ENCODE assay signal across 9 mouse cellular contexts in the genomic region with DNA sequence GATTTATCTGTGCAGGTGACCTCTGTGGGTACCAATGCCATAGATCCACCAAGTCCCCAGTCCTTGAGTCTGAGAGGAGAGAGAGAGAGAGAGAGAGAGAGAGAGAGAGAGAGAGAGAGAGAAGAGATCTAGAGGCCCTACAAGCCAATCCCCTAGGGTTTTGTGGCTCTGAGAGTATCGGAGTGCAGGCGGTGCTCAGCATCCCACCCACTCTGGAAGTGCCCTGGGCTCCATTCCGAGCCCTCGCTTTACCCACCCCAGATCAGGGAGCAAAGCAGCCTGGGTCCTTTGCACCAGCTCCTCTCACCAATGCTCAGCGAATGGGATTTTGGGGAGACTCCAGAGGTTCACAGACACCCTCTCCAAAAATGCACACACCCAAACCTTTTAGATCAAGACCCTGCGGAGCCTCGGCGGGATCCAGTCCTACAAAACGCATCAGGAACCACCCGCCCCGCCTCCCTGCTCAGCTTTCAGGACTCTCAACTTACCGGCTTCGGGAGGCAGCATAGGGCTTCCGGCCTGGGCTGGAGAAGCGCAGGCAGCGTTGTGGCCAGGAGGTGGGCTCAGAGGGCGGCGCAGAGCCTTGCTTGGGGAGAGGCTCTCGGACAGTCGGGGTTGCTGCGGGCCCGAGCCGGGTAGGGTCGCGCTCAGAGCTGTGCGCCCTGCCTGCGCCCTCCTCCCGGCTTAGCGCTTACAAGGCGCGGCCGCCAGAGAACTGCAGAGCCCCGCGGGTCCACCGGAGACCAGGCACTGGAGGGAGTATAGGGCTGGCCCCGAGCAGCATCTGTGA. TPM values are rescaled to one million over a fixed set of nuclear protein-coding genes. Genes with fewer than 3 reads are reported as not detected.
DNase-seq lines count a peak whose midpoint lies in the region; ATAC-seq and TF ChIP-seq lines count a peak whose summit lies in the region.
"Had no signal": no experiment of that assay in that cellular context is flagged by ENCODE, and none has a peak within 500 bp of the region (broad histone marks: within the 10 kb centered on the region; RNA-seq: fewer than 3 reads in every experiment).

No protein-coding gene starts in this region.

- no peak for TF ChIP-seq CTCF in intestine, postnatal 0 days (IDR thresholded peaks at IDR 0.05; ENCODE audit: low read depth)
- TF ChIP-seq CTCF in layer of hippocampus, adult 2 months (conservative IDR thresholded peaks at IDR 0.05), result no peak

- H3K36me3 ChIP-seq in liver, embryonic 11.5 days (ENCODE audit: control insufficient read depth, insufficient read depth, low read length), result no peaks in the 10 kb centered on the region
- no peaks in the 10 kb centered on the region for H3K36me3 ChIP-seq in embryonic facial prominence, embryonic 14.5 days (ENCODE audit: control insufficient read depth, insufficient read depth, low read length)
- no peaks in the 10 kb centered on the region for H3K36me3 ChIP-seq in intestine, postnatal 0 days (ENCODE audit: control insufficient read depth, insufficient read depth)
- no peaks in the 10 kb centered on the region for H3K36me3 ChIP-seq in stomach, embryonic 14.5 days (ENCODE audit: control insufficient read depth, insufficient read depth, low read length)

- no peak overlapping the region for H3K27ac ChIP-seq in liver, embryonic 11.5 days (ENCODE audit: low read depth, low read length)
- peak overlapping the region; percentile 63 for H3K27ac ChIP-seq in embryonic facial prominence, embryonic 14.5 days (replicated peaks; ENCODE audit: low read depth, low read length)
- H3K27ac ChIP-seq in intestine, postnatal 0 days (ENCODE audit: low read depth, low read length), result no peak overlapping the region
- H3K27ac ChIP-seq in stomach, embryonic 14.5 days (ENCODE audit: low read length), result no peak overlapping the region
- H3K27ac ChIP-seq in layer of hippocampus, adult 2 months, result no peak overlapping the region

- no peak overlapping the region for H3K9ac ChIP-seq in liver, embryonic 11.5 days (ENCODE audit: low read depth, low read length)
- peak overlapping the region; percentile 61 for H3K9ac ChIP-seq in embryonic facial prominence, embryonic 14.5 days (ENCODE audit: low read depth, low read length)
- H3K9ac ChIP-seq in intestine, postnatal 0 days (ENCODE audit: low read depth, low read length), result no peak overlapping the region
- H3K9ac ChIP-seq in stomach, embryonic 14.5 days (replicated peaks; ENCODE audit: low read depth, low read length), result no peak overlapping the region

- no peaks in the 10 kb centered on the region for H3K4me1 ChIP-seq in liver, embryonic 11.5 days (replicated peaks; ENCODE audit: control insufficient read depth, insufficient read depth, low read length)
- H3K4me1 ChIP-seq in embryonic facial prominence, embryonic 14.5 days (ENCODE audit: control insufficient read depth, insufficient read depth, low read length), result peaks cover 15% of the 10 kb centered on the region; the same call in 1 of the 2 replicates
- H3K4me1 ChIP-seq in intestine, postnatal 0 days (replicated peaks; ENCODE audit: control insufficient read depth, insufficient read depth, low read length), result no peaks in the 10 kb centered on the region
- 0 out of 2 replicates have a peak, but pooled peaks cover 4% of the 10 kb centered on the region for H3K4me1 ChIP-seq in stomach, embryonic 14.5 days (ENCODE audit: control insufficient read depth, insufficient read depth, low read length)

- H3K4me2 ChIP-seq in liver, embryonic 11.5 days, result peak overlapping the region; percentile 19
- H3K4me2 ChIP-seq in embryonic facial prominence, embryonic 14.5 days (ENCODE audit: low read depth, low read length), result peak overlapping the region; percentile 56
- peak overlapping the region; percentile 37; the same call in 1 of the 2 replicates for H3K4me2 ChIP-seq in intestine, postnatal 0 days (replicated peaks; ENCODE audit: low read depth)
- peak overlapping the region; percentile 27 for H3K4me2 ChIP-seq in stomach, embryonic 14.5 days (replicated peaks; ENCODE audit: low read depth, low read length)

- no peak for DNase-seq in liver, embryonic 11.5 days (ENCODE audit: low spot score)
- DNase-seq in liver, result no peak
- no peak for DNase-seq in embryonic facial prominence, embryonic 14.5 days (ENCODE audit: low spot score)
- no peak for DNase-seq in layer of hippocampus, adult 2 months (ENCODE audit: low spot score in 2 of 2)
- DNase-seq in cerebellum, postnatal 25 days, result no peak
- DNase-seq in layer of hippocampus, postnatal 10 days (ENCODE audit: low spot score in 2 of 2), result no peak
- DNase-seq: layer of hippocampus, adult 9-11 months had no signal

- peaks cover 100% of the 10 kb centered on the region for H3K27me3 ChIP-seq in liver, embryonic 11.5 days (replicated peaks; ENCODE audit: control insufficient read depth, insufficient read depth, low read length)
- H3K27me3 ChIP-seq in embryonic facial prominence, embryonic 14.5 days (replicated peaks; ENCODE audit: control insufficient read depth, insufficient read depth, low read length), result peaks cover 99% of the 10 kb centered on the region
- H3K27me3 ChIP-seq in intestine, postnatal 0 days (replicated peaks; ENCODE audit: control insufficient read depth, insufficient read depth, low read length), result peaks cover 99% of the 10 kb centered on the region
- H3K27me3 ChIP-seq in stomach, embryonic 14.5 days (ENCODE audit: control insufficient read depth, insufficient read depth, low read length), result peaks cover 93% of the 10 kb centered on the region

- ATAC-seq in liver, embryonic 11.5 days (replicated peaks; ENCODE audit: low FRiP score), result no peak
- ATAC-seq in embryonic facial prominence, embryonic 14.5 days (ENCODE audit: low read depth), result peak; percentile 28
- ATAC-seq in intestine, postnatal 0 days, result no peak
- ATAC-seq in stomach, embryonic 14.5 days (ENCODE audit: insufficient number of reproducible peaks, insufficient read depth, low FRiP score, low read depth), result no peak

- H3K9me3 ChIP-seq in liver, embryonic 11.5 days (ENCODE audit: control insufficient read depth, low read length), result no peaks in the 10 kb centered on the region
- no peaks in the 10 kb centered on the region for H3K9me3 ChIP-seq in embryonic facial prominence, embryonic 14.5 days (ENCODE audit: control insufficient read depth, low read length)
- no peaks in the 10 kb centered on the region for H3K9me3 ChIP-seq in intestine, postnatal 0 days (ENCODE audit: control insufficient read depth)
- H3K9me3 ChIP-seq in stomach, embryonic 14.5 days (ENCODE audit: control insufficient read depth, low read depth, low read length), result no peaks in the 10 kb centered on the region

- WGBS in liver, embryonic 11.5 days, result 1% methylated on average over 36 of the region's 36 CpGs
- 1% methylated on average over 27 of the region's 36 CpGs for WGBS in embryonic facial prominence, embryonic 14.5 days
- WGBS in intestine, postnatal 0 days, result 1% methylated on average over 31 of the region's 36 CpGs
- WGBS in stomach, embryonic 14.5 days, result under 1% methylated on average over 36 of the region's 36 CpGs

- H3K4me3 ChIP-seq in liver, embryonic 11.5 days (ENCODE audit: low read depth, low read length), result no peak overlapping the region
- H3K4me3 ChIP-seq in embryonic facial prominence, embryonic 14.5 days (ENCODE audit: low read depth, low read length), result peak overlapping the region; percentile 38
- H3K4me3 ChIP-seq in intestine, postnatal 0 days (ENCODE audit: low read depth, low read length), result no peak overlapping the region; the same call in 1 of the 2 replicates
- peak overlapping the region; percentile 5 for H3K4me3 ChIP-seq in stomach, embryonic 14.5 days (ENCODE audit: low read depth, low read length)
- no peak overlapping the region for H3K4me3 ChIP-seq in layer of hippocampus, adult 2 months

RNA-seq across cellular contexts. Expression of gene Six3, which starts 4.4 kb away (rescaled TPM):
- polyA plus RNA-seq in liver, embryonic 11.5 days (2014; fragmentation: Nextera tagmentation; extraction: Ambion mirVana), result not detected in 2 replicates
- 2.1 and 2.4 TPM in 2 replicates for polyA plus RNA-seq in embryonic facial prominence, embryonic 14.5 days (2014; fragmentation: Nextera tagmentation; extraction: Ambion mirVana)
- not detected in 2 replicates for polyA plus RNA-seq in intestine, postnatal 0 days (2015; fragmentation: Nextera tagmentation; extraction: Ambion mirVana)
- not detected in 2 replicates for polyA plus RNA-seq in stomach, embryonic 14.5 days (2014; fragmentation: Nextera tagmentation; extraction: Ambion mirVana)
- total RNA-seq in layer of hippocampus, adult 2 months (2021), result under 1 TPM in 1 of 2 experiments, not detected in 1; 0.20 TPM
- total RNA-seq in layer of hippocampus, postnatal 10 days (2021), result under 1 TPM; 0.43 to 0.54 TPM

Comparison
In these comparisons a context has a peak if more than half of its experiments do, and no peak if none do; other contexts are left out.
1. H3K4me3 ChIP-seq: peak in embryonic facial prominence, embryonic 14.5 days (single experiment) and stomach, embryonic 14.5 days (single experiment); none in liver, embryonic 11.5 days (single experiment), intestine, postnatal 0 days (single experiment) and layer of hippocampus, adult 2 months (single experiment).
2. Peak in every context shown above with its lines, with median percentiles within 50 percentile points of each other: H3K4me2 ChIP-seq.